Mouse (Mus musculus) stomach, postnatal 0 days (tissue): ENCODE measurements around the gene Ano2. TPM values are rescaled to one million over a fixed set of nuclear protein-coding genes. Genes with fewer than 3 reads are reported as not detected.

Source experiments
- ATAC-seq: fragments of 200-750 bp; cut with Nextera tagmentation; 2 replicates; pipeline ENCODE4 v1.8.0; 2017; ENCODE audit not compliant: low FRiP score, low TSS enrichment
- DNase-seq: peaks from one replicate; pipeline ENCODE4 v3.0.0-alpha.2; 2016; ENCODE audit warnings: low spot score
- H3K27ac ChIP-seq: fragments of 300-500 bp; sonication (generic); replicated peaks from 2 replicates; pipeline ENCODE4 v1.5.1; 2014; ENCODE audit warnings: mild to moderate bottlenecking, control low read depth
- H3K27me3 ChIP-seq: fragments of 300-500 bp; sonication (generic); 2 replicates; pipeline ENCODE4 v1.6.1; 2014; ENCODE audit warnings: low read length; ENCODE audit not compliant: control insufficient read depth, insufficient read depth
- H3K36me3 ChIP-seq: fragments of 300-500 bp; sonication (generic); 2 replicates; pipeline ENCODE4 v1.6.1; 2014; ENCODE audit warnings: low read length, mixed read lengths; ENCODE audit not compliant: control insufficient read depth, insufficient read depth
- H3K4me1 ChIP-seq: fragments of 300-500 bp; sonication (generic); replicated peaks from 2 replicates; pipeline ENCODE4 v1.6.1; 2014; ENCODE audit warnings: antibody characterized with exemption; ENCODE audit not compliant: control insufficient read depth, insufficient read depth
- H3K4me2 ChIP-seq: fragments of 300-500 bp; sonication (generic); replicated peaks from 2 replicates; pipeline ENCODE4 v1.6.1; 2014; ENCODE audit warnings: low read depth, mild to moderate bottlenecking, control low read depth, moderate library complexity
- H3K4me3 ChIP-seq: fragments of 300-500 bp; sonication (generic); 2 replicates; pipeline ENCODE4 v1.5.1; 2014; ENCODE audit warnings: low read depth, low read length, control low read depth
- H3K9ac ChIP-seq: fragments of 300-500 bp; sonication (generic); 2 replicates; pipeline ENCODE4 v1.6.1; 2014; ENCODE audit warnings: mild to moderate bottlenecking, low read length, control low read depth, mixed read lengths
- H3K9me3 ChIP-seq: fragments of 300-500 bp; sonication (generic); 2 replicates; pipeline ENCODE4 v1.6.1; 2016; ENCODE audit warnings: low read length; ENCODE audit not compliant: control insufficient read depth
- CTCF ChIP-seq: IDR thresholded peaks from 2 replicates; pipeline ENCODE4 v1.5.1; 2016; ENCODE audit warnings: antibody characterized with exemption, low read depth, mild to moderate bottlenecking, moderate library complexity
- EP300 ChIP-seq: optimal IDR thresholded peaks from 2 replicates; pipeline ENCODE3; 2016; ENCODE audit warnings: antibody characterized with exemption
- WGBS: fragments of 180-500 bp; shearing (Covaris S2); extraction: QIAGEN DNeasy Blood & Tissue Kit; methylation state at CpG from one replicate; pipeline ENCODE4 v1.1.7; 2014; 5-methylcytosine and 5-hydroxymethylcytosine counted together
- polyA plus RNA-seq: library from polyadenylated mRNA; unstranded; fragments of >200 nt; fragmentation: Nextera tagmentation; extraction: Ambion mirVana; gene quantifications from 2 replicates; pipeline ENCODE4 v1.2.1, GENCODE M21; 2015

The Ano2 gene
- polyA plus RNA-seq, 1 experiment from 2014 or later = 0.17 TPM

GRCm38 (mm10) chr6:125879306-125879705, 189.1 kb downstream of the Ano2 start:
- H3K9me3 ChIP-seq = no peaks in the 10 kb centered on the region
- no peak for DNase-seq

GRCm38 (mm10) chr6:125888596-125888995, 198.4 kb downstream of the Ano2 start:
- 88% methylated on average over 1 of the region's 1 CpGs for WGBS
- TF ChIP-seq EP300 (no peak), CTCF (no peak)
- Histone ChIP-seq H3K4me2 (no peak overlapping the region), H3K4me1 (no peaks in the 10 kb centered on the region), H3K4me3 (no peak overlapping the region), H3K9me3 (no peaks in the 10 kb centered on the region), H3K27ac (no peak overlapping the region), H3K27me3 (no peaks in the 10 kb centered on the region), H3K36me3 (no peaks in the 10 kb centered on the region), H3K9ac (no peak overlapping the region)
- DNase-seq (no peak), ATAC-seq (no peak)

More at GRCm38 (mm10) chr6:125879306-125879705, 189.1 kb downstream of the Ano2 start:
- Histone ChIP-seq H3K4me2 (no peak overlapping the region), H3K27ac (no peak overlapping the region), H3K4me1 (no peaks in the 10 kb centered on the region), H3K9ac (no peak overlapping the region), H3K36me3 (no peaks in the 10 kb centered on the region), H3K4me3 (no peak overlapping the region), H3K27me3 (no peaks in the 10 kb centered on the region)
- no peak for ATAC-seq
- 90% methylated on average over 7 of the region's 7 CpGs for whole genome bisulfite sequencing
- TF ChIP-seq EP300 (no peak), CTCF (no peak)

GRCm38 (mm10) chr6:125894340-125894739, 204.1 kb downstream of the Ano2 start:
- Histone ChIP-seq H3K9ac (no peak overlapping the region), H3K4me1 (no peaks in the 10 kb centered on the region), H3K27ac (0 out of 2 replicates have a peak overlapping the region, but pooled peaks have one; percentile 24), H3K4me2 (no peak overlapping the region), H3K36me3 (no peaks in the 10 kb centered on the region), H3K9me3 (no peaks in the 10 kb centered on the region), H3K4me3 (no peak overlapping the region), H3K27me3 (no peaks in the 10 kb centered on the region)
- ATAC-seq = no peak
- DNase-seq = no peak
- TF ChIP-seq EP300 = no peak
- TF ChIP-seq CTCF = no peak
- WGBS = 45% methylated on average over 3 of the region's 3 CpGs

- no peak for ATAC-seq
- no peak overlapping the region for H3K4me3 ChIP-seq
- no peaks in the 10 kb centered on the region for H3K27me3 ChIP-seq
- TF ChIP-seq CTCF = no peak
- no peak for TF ChIP-seq EP300
- no peak for DNase-seq
- H3K27ac ChIP-seq = no peak overlapping the region
- WGBS = 70% methylated on average over 9 of the region's 9 CpGs
- H3K36me3 ChIP-seq = no peaks in the 10 kb centered on the region
- H3K9me3 ChIP-seq = no peaks in the 10 kb centered on the region
- H3K9ac ChIP-seq = no peak overlapping the region
- no peaks in the 10 kb centered on the region for H3K4me1 ChIP-seq
- H3K4me2 ChIP-seq = no peak overlapping the region
Observed at GRCm38 (mm10) chr6:125914446-125914845, 224.2 kb downstream of the Ano2 start.

GRCm38 (mm10) chr6:125922746-125923145, 232.5 kb downstream of the Ano2 start:
- Histone ChIP-seq H3K27me3 (no peaks in the 10 kb centered on the region), H3K4me2 (no peak overlapping the region), H3K9me3 (no peaks in the 10 kb centered on the region), H3K36me3 (no peaks in the 10 kb centered on the region), H3K4me1 (no peaks in the 10 kb centered on the region), H3K9ac (no peak overlapping the region), H3K27ac (no peak overlapping the region), H3K4me3 (no peak overlapping the region)
- TF ChIP-seq CTCF = no peak
- TF ChIP-seq EP300 = no peak
- 51% methylated on average over 3 of the region's 3 CpGs for WGBS
- ATAC-seq = no peak
- no peak for DNase-seq

- H3K4me3 ChIP-seq = no peak overlapping the region
- H3K27me3 ChIP-seq = no peaks in the 10 kb centered on the region
- H3K4me2 ChIP-seq = no peak overlapping the region
- no peaks in the 10 kb centered on the region for H3K36me3 ChIP-seq
- 46% methylated on average over 2 of the region's 2 CpGs for WGBS
- no peaks in the 10 kb centered on the region for H3K4me1 ChIP-seq
- H3K9ac ChIP-seq = no peak overlapping the region
- TF ChIP-seq CTCF (no peak), EP300 (no peak)
- no peak overlapping the region for H3K27ac ChIP-seq
- no peaks in the 10 kb centered on the region for H3K9me3 ChIP-seq
- ATAC-seq (no peak), DNase-seq (no peak)
Observed at GRCm38 (mm10) chr6:125924979-125925378, 234.8 kb downstream of the Ano2 start.
